Mouse (Mus musculus) liver, embryonic 16.5 days (tissue): ENCODE measurements around the gene Zbtb6. TPM values are rescaled to one million over a fixed set of nuclear protein-coding genes. Genes with fewer than 3 reads are reported as not detected.

ENCODE experiments used
- ATAC-seq: fragments of 200-750 bp; cut with Nextera tagmentation; 2 replicates; pipeline ENCODE4 v1.8.0; 2017; ENCODE audit warnings: low read depth, mild to moderate bottlenecking, moderate number of reproducible peaks, moderate library complexity
- H3K27ac ChIP-seq: fragments of 300-500 bp; sonication (generic); 2 replicates; pipeline ENCODE4 v1.5.1; 2014; ENCODE audit warnings: mild to moderate bottlenecking, low read length
- H3K27me3 ChIP-seq: fragments of 300-500 bp; sonication (generic); 2 replicates; pipeline ENCODE4 v1.6.1; 2014; ENCODE audit warnings: low read depth, low read length, mixed read lengths; ENCODE audit not compliant: control insufficient read depth, insufficient read depth
- H3K36me3 ChIP-seq: fragments of 300-500 bp; sonication (generic); 2 replicates; pipeline ENCODE4 v1.6.1; 2014; ENCODE audit warnings: mild to moderate bottlenecking; ENCODE audit not compliant: control insufficient read depth, insufficient read depth
- H3K4me1 ChIP-seq: fragments of 300-500 bp; sonication (generic); 2 replicates; pipeline ENCODE4 v1.6.1; 2014; ENCODE audit warnings: low read depth, low read length, mixed read lengths; ENCODE audit not compliant: control insufficient read depth
- H3K4me2 ChIP-seq: fragments of 300-500 bp; sonication (generic); 2 replicates; pipeline ENCODE4 v1.6.1; 2014; ENCODE audit warnings: low read depth, low read length, mixed read lengths
- H3K4me3 ChIP-seq: fragments of 300-500 bp; sonication (generic); 2 replicates; pipeline ENCODE4 v1.5.1; 2014; ENCODE audit warnings: low read depth, mild to moderate bottlenecking, low read length
- H3K9ac ChIP-seq: fragments of 300-500 bp; sonication (generic); 2 replicates; pipeline ENCODE4 v1.6.1; 2014; ENCODE audit warnings: low read depth, low read length
- H3K9me3 ChIP-seq: fragments of 300-500 bp; sonication (generic); replicated peaks from 2 replicates; pipeline ENCODE4 v1.6.1; 2016; ENCODE audit warnings: low read length; ENCODE audit not compliant: control insufficient read depth
- WGBS: fragments of 180-500 bp; shearing (Covaris S2); extraction: QIAGEN DNeasy Blood & Tissue Kit; methylation state at CpG from one replicate; pipeline ENCODE4 v1.1.7; 2014; ENCODE audit not compliant: insufficient replicate concordance; 5-methylcytosine and 5-hydroxymethylcytosine counted together
- polyA plus RNA-seq: library from polyadenylated mRNA; unstranded; fragments of >200 nt; fragmentation: Nextera tagmentation; extraction: Ambion mirVana; gene quantifications from 2 replicates; pipeline ENCODE4 v1.2.1, GENCODE M21; 2015

Zbtb6 gene
- polyA plus RNA-seq, 1 experiment from 2014 or later, result 2.9 TPM

GRCm38 (mm10) chr2:37382921-37383320, 60.0 kb downstream of the Zbtb6 start:
- no peak overlapping the region for H3K4me2 ChIP-seq
- no peak for ATAC-seq
- no peak overlapping the region for H3K4me3 ChIP-seq
- 89% methylated on average over 9 of the region's 9 CpGs for WGBS
- no peaks in the 10 kb centered on the region for H3K27me3 ChIP-seq
- H3K36me3 ChIP-seq, result peaks cover 25% of the 10 kb centered on the region
- no peaks in the 10 kb centered on the region for H3K9me3 ChIP-seq
- no peaks in the 10 kb centered on the region for H3K4me1 ChIP-seq
- no peak overlapping the region for H3K9ac ChIP-seq
- H3K27ac ChIP-seq, result no peak overlapping the region

- peaks cover 38% of the 10 kb centered on the region for H3K36me3 ChIP-seq
- 49% methylated on average over 2 of the region's 2 CpGs for WGBS
- no peak overlapping the region for H3K4me2 ChIP-seq
- no peak overlapping the region for H3K4me3 ChIP-seq
- no peaks in the 10 kb centered on the region for H3K4me1 ChIP-seq
- ATAC-seq, result no peak
- H3K9me3 ChIP-seq, result no peaks in the 10 kb centered on the region
- no peak overlapping the region for H3K9ac ChIP-seq
- no peak overlapping the region for H3K27ac ChIP-seq
- no peaks in the 10 kb centered on the region for H3K27me3 ChIP-seq
These were observed 62.8 kb downstream of the Zbtb6 start for GRCm38 (mm10) chr2:37380189-37380588.

- Histone ChIP-seq H3K9me3 (no peaks in the 10 kb centered on the region), H3K4me2 (no peak overlapping the region), H3K9ac (no peak overlapping the region; the same call in 1 of the 2 replicates), H3K36me3 (peaks cover 22% of the 10 kb centered on the region), H3K27me3 (no peaks in the 10 kb centered on the region), H3K27ac (no peak overlapping the region), H3K4me1 (no peaks in the 10 kb centered on the region), H3K4me3 (no peak overlapping the region)
- ATAC-seq, result no peak
- 29% methylated on average over 1 of the region's 1 CpGs for WGBS
These were observed 67.0 kb downstream of the Zbtb6 start for GRCm38 (mm10) chr2:37376018-37376417.

Other genes with a start within 250 kb of the Zbtb6 start
- not detected in 2 replicates for gene Olfr366, start 231.6 kb downstream of the Zbtb6 start, polyA plus RNA-seq
- gene Olfr368, start 116.7 kb downstream of the Zbtb6 start, polyA plus RNA-seq, result not detected in 2 replicates
- gene Pdcl, start 83.8 kb downstream of the Zbtb6 start, polyA plus RNA-seq, result 10.2 and 11.2 TPM in 2 replicates
- 4.2 and 4.6 TPM in 2 replicates for gene Rc3h2, start 20.3 kb downstream of the Zbtb6 start, polyA plus RNA-seq
- gene Zbtb26, start within 50 bp of the Zbtb6 start, polyA plus RNA-seq, result 1.8 TPM in 2 replicates
- gene Rabgap1, start 108 bp upstream of the Zbtb6 start, polyA plus RNA-seq, result 7.2 TPM in 2 replicates
- 0.12 and 0.34 TPM in 2 replicates for gene Gpr21, start 73.2 kb upstream of the Zbtb6 start, polyA plus RNA-seq